Mouse (Mus musculus) lung, postnatal 0 days (tissue): ENCODE results near the gene Ints7. TPM values are rescaled to one million over a fixed set of nuclear protein-coding genes. Genes with fewer than 3 reads are reported as not detected.

Experiments
- ATAC-seq: fragments of 200-750 bp; cut with Nextera tagmentation; 2 replicates; pipeline ENCODE4 v1.8.0; 2017; ENCODE audit warnings: moderate library complexity
- DNase-seq: peaks from one replicate; pipeline ENCODE4 v3.0.0-alpha.2; 2016; ENCODE audit warnings: low spot score
- H3K27ac ChIP-seq: fragments of 300-500 bp; sonication (generic); 2 replicates; pipeline ENCODE4 v1.5.1; 2014; ENCODE audit warnings: antibody characterized with exemption, mild to moderate bottlenecking, low read length, mixed read lengths
- H3K27me3 ChIP-seq: fragments of 300-500 bp; sonication (generic); replicated peaks from 2 replicates; pipeline ENCODE4 v1.6.1; 2014; ENCODE audit warnings: low read length, mixed read lengths; ENCODE audit not compliant: insufficient read depth
- H3K36me3 ChIP-seq: fragments of 300-500 bp; sonication (generic); 2 replicates; pipeline ENCODE4 v1.6.1; 2014; ENCODE audit warnings: low read length, mixed read lengths; ENCODE audit not compliant: insufficient read depth
- H3K4me1 ChIP-seq: fragments of 300-500 bp; sonication (generic); 2 replicates; pipeline ENCODE4 v1.6.1; 2014; ENCODE audit warnings: antibody characterized with exemption, low read depth, low read length, mixed read lengths; ENCODE audit not compliant: insufficient read depth
- H3K4me2 ChIP-seq: fragments of 300-500 bp; sonication (generic); replicated peaks from 2 replicates; pipeline ENCODE4 v1.6.1; 2014; ENCODE audit warnings: low read depth, mild to moderate bottlenecking, low read length, moderate library complexity, mixed read lengths
- H3K4me3 ChIP-seq: fragments of 300-500 bp; sonication (generic); 2 replicates; pipeline ENCODE4 v1.5.1; 2014; ENCODE audit warnings: low read depth, low read length
- H3K9ac ChIP-seq: fragments of 300-500 bp; sonication (generic); replicated peaks from 2 replicates; pipeline ENCODE4 v1.6.1; 2014; ENCODE audit warnings: low read depth, mild to moderate bottlenecking
- H3K9me3 ChIP-seq: fragments of 300-500 bp; sonication (generic); 2 replicates; pipeline ENCODE4 v1.6.1; 2016; ENCODE audit warnings: low read length, mixed read lengths
- CTCF ChIP-seq: IDR thresholded peaks from 2 replicates; pipeline ENCODE4 v1.5.1; 2016; ENCODE audit warnings: antibody characterized with exemption, mild to moderate bottlenecking
- EP300 ChIP-seq: IDR thresholded peaks from 2 replicates; pipeline ENCODE4 v1.6.1; 2016; ENCODE audit warnings: antibody characterized with exemption, mild to moderate bottlenecking, control low read depth
- WGBS: fragments of 180-500 bp; shearing (Covaris S2); extraction: QIAGEN DNeasy Blood & Tissue Kit; methylation state at CpG from one replicate; pipeline ENCODE4 v1.1.7; 2014; 5-methylcytosine and 5-hydroxymethylcytosine counted together
- polyA plus RNA-seq: library from polyadenylated mRNA; unstranded; fragments of >200 nt; fragmentation: Nextera tagmentation; extraction: Ambion mirVana; gene quantifications from 2 replicates; pipeline ENCODE4 v1.2.1, GENCODE M21; 2015

The Ints7 gene
- polyA plus RNA-seq, 1 experiment from 2014 or later = 14.3 TPM

DNA sequence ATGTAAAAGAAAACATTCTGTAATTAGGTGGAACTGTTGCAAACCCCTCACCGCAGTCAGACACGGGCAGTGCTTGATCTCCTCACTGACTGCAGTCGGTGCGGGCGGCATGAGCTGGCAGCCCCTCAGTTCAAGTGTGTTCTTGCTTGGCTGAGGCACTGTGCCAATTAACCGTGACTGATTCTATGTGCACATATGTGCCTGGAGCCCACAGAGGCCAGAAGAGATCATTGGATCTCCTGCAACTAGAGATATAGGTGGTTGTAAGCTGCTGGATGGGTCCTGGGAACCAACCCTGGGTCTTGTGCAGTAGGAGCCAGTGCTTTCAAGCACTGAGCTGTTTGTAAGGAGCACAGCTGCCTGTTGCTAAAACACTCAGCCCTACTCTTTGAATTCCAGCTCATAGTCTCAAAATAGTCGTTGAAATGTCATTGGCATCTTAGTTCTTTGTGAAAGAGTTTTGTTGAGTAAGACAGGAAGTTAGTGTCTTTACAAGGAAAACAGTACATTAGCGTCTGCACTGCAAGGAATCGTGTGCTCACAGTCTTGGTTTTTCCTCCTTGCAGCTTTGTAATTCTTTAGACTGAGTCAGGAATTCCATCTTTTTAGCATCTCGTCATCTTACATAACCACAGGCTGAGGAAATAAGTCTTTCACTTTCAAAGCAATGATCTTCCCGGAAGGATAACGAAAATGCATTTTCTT, 16.7 kb downstream of the Ints7 start:
- Histone ChIP-seq H3K4me1 (peaks cover 3% of the 10 kb centered on the region; the same call in 1 of the 2 replicates), H3K4me3 (no peak overlapping the region), H3K4me2 (peak overlapping the region; percentile 8; the same call in 1 of the 2 replicates), H3K9ac (no peak overlapping the region), H3K27ac (peak overlapping the region; percentile 77), H3K27me3 (no peaks in the 10 kb centered on the region), H3K36me3 (peaks cover 24% of the 10 kb centered on the region), H3K9me3 (no peaks in the 10 kb centered on the region)
- TF ChIP-seq EP300 = peak; percentile 75
- TF ChIP-seq CTCF = no peak
- ATAC-seq = peak; percentile 86
- peak; percentile 94 for DNase-seq
- 50% methylated on average over 12 of the region's 12 CpGs for WGBS

GRCm38 (mm10) chr1:191596076-191596475, 20.6 kb downstream of the Ints7 start:
- H3K4me3 ChIP-seq = no peak overlapping the region
- DNase-seq (no peak), ATAC-seq (no peak)
- 92% methylated on average over 8 of the region's 8 CpGs for WGBS
- H3K4me1 ChIP-seq = peaks cover 3% of the 10 kb centered on the region; the same call in 1 of the 2 replicates
- H3K27me3 ChIP-seq = no peaks in the 10 kb centered on the region
- no peak overlapping the region for H3K4me2 ChIP-seq
- no peaks in the 10 kb centered on the region for H3K9me3 ChIP-seq
- H3K27ac ChIP-seq = no peak overlapping the region
- peaks cover 19% of the 10 kb centered on the region for H3K36me3 ChIP-seq
- TF ChIP-seq CTCF (no peak), EP300 (no peak)
- H3K9ac ChIP-seq = no peak overlapping the region

GRCm38 (mm10) chr1:191599210-191599609, 23.8 kb downstream of the Ints7 start:
- Histone ChIP-seq H3K36me3 (peaks cover 19% of the 10 kb centered on the region), H3K4me1 (no peaks in the 10 kb centered on the region), H3K27me3 (no peaks in the 10 kb centered on the region), H3K27ac (no peak overlapping the region; the same call in 1 of the 2 replicates), H3K4me3 (no peak overlapping the region), H3K4me2 (no peak overlapping the region), H3K9ac (no peak overlapping the region), H3K9me3 (no peaks in the 10 kb centered on the region)
- ATAC-seq = peak; percentile 65
- no peak for TF ChIP-seq CTCF
- TF ChIP-seq EP300 = no peak
- peak; percentile 60 for DNase-seq
- 53% methylated on average over 5 of the region's 5 CpGs for WGBS

DNA sequence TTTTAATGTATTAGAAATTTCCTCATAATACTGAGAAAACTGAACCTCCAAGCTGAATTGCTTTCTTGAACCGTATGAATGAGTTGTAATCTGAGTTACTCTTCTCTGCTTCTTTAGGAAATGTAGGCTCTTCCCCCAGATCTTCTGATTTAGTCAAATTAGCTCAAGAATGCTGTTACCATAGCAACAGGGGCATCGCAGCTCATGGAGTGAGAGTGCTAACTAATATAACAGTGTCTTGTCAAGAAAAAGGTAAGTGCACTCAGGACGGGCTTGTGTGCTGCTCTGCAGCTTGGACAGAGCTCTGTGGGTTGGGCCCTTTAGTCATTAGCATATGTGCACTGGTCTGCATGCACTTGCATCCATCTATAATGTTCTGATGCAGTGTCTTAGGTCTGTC, 29.3 kb downstream of the Ints7 start:
- ATAC-seq = no peak
- H3K9ac ChIP-seq = no peak overlapping the region
- no peak overlapping the region for H3K27ac ChIP-seq
- no peak for TF ChIP-seq CTCF
- TF ChIP-seq EP300 = no peak
- no peak for DNase-seq
- 70% methylated on average over 3 of the region's 3 CpGs for WGBS
- H3K4me2 ChIP-seq = no peak overlapping the region
- H3K36me3 ChIP-seq = peaks cover 20% of the 10 kb centered on the region
- no peaks in the 10 kb centered on the region for H3K4me1 ChIP-seq
- H3K27me3 ChIP-seq = no peaks in the 10 kb centered on the region
- no peaks in the 10 kb centered on the region for H3K9me3 ChIP-seq
- no peak overlapping the region for H3K4me3 ChIP-seq

- Histone ChIP-seq H3K9ac (no peak overlapping the region), H3K36me3 (peaks cover 40% of the 10 kb centered on the region), H3K4me1 (no peaks in the 10 kb centered on the region), H3K4me3 (no peak overlapping the region), H3K9me3 (no peaks in the 10 kb centered on the region), H3K27me3 (no peaks in the 10 kb centered on the region), H3K4me2 (no peak overlapping the region), H3K27ac (no peak overlapping the region)
- TF ChIP-seq EP300 = no peak
- no peak for TF ChIP-seq CTCF
- ATAC-seq (no peak), DNase-seq (no peak)
- 86% methylated on average over 6 of the region's 6 CpGs for WGBS
Observed at GRCm38 (mm10) chr1:191609051-191609450, 33.6 kb downstream of the Ints7 start.

DNA sequence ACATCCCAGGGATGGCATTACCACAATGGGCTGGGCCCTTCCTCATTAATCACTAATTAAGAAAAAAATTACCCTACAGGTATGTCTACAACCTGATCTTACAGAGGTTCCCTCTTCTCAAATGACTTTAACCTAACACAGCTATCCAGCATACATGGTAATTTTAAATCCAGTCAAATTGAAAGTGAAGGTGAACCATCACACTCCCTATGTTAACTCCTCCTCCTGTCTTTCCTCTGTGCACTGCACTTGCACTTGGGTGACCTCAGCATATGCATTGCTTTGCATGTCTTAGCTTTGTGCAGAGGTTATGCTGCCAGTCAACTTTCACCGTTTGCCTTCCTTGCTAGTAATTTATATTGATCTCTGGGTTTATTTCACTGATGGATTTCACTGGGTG, 34.1 kb downstream of the Ints7 start:
- 84% methylated on average over 1 of the region's 1 CpGs for WGBS
- H3K4me1 ChIP-seq = no peaks in the 10 kb centered on the region
- DNase-seq = no peak
- H3K4me3 ChIP-seq = no peak overlapping the region
- H3K9me3 ChIP-seq = no peaks in the 10 kb centered on the region
- H3K9ac ChIP-seq = no peak overlapping the region
- no peak overlapping the region for H3K27ac ChIP-seq
- H3K4me2 ChIP-seq = no peak overlapping the region
- TF ChIP-seq CTCF (no peak), EP300 (no peak)
- H3K36me3 ChIP-seq = peaks cover 41% of the 10 kb centered on the region
- ATAC-seq = no peak
- H3K27me3 ChIP-seq = no peaks in the 10 kb centered on the region
